Mouse (Mus musculus): ENCODE data around the gene 1810049J17Rik.
"Not testable (repeated sequence)": the region's sequence is repeated elsewhere in the genome, so short reads cannot be mapped to it uniquely, and the experiment has no call there.

The 1810049J17Rik gene

GRCm38 (mm10) chr15:12321788-12322621 is at the start of gene 1810049J17Rik:
Gene 1810049J17Rik (minus strand): TSS chr15:12321899.
- DNase-seq (ENCODE audit: low spot score), result peak; percentile 34

- peak; percentile 72 for DNase-seq (ENCODE audit: low spot score)
Observed at GRCm38 (mm10) chr15:12371183-12371582, 49.5 kb upstream of the 1810049J17Rik start.

- DNase-seq (ENCODE audit: low spot score), result no peak
Observed at GRCm38 (mm10) chr15:12370096-12370495, 48.4 kb upstream of the 1810049J17Rik start.

GRCm38 (mm10) chr15:12368850-12369249 is 47.2 kb upstream of the 1810049J17Rik start:
- no peak for DNase-seq (ENCODE audit: low spot score)

- DNase-seq (ENCODE audit: low spot score), result no peak
Observed at GRCm38 (mm10) chr15:12368357-12368756, 46.7 kb upstream of the 1810049J17Rik start.

- no peak for DNase-seq (ENCODE audit: low spot score)
Observed at GRCm38 (mm10) chr15:12367306-12368080, 45.8 kb upstream of the 1810049J17Rik start.

GRCm38 (mm10) chr15:12366580-12367305 is 45.0 kb upstream of the 1810049J17Rik start:
- not testable (repeated sequence) for DNase-seq (ENCODE audit: low spot score)

GRCm38 (mm10) chr15:12366072-12366469 is 44.4 kb upstream of the 1810049J17Rik start:
- DNase-seq (ENCODE audit: low spot score), result no peak

- no peak for DNase-seq (ENCODE audit: low spot score)
Observed at GRCm38 (mm10) chr15:12365416-12366071, 43.8 kb upstream of the 1810049J17Rik start.

- no peak for DNase-seq (ENCODE audit: low spot score)
Observed at GRCm38 (mm10) chr15:12364096-12364495, 42.4 kb upstream of the 1810049J17Rik start.

GRCm38 (mm10) chr15:12362701-12363040 is 41.0 kb upstream of the 1810049J17Rik start:
- no peak for DNase-seq (ENCODE audit: low spot score)

- DNase-seq (ENCODE audit: low spot score), result no peak
Observed at GRCm38 (mm10) chr15:12362001-12362700, 40.5 kb upstream of the 1810049J17Rik start.

GRCm38 (mm10) chr15:12360519-12361212 is 39.0 kb upstream of the 1810049J17Rik start:
- no peak for DNase-seq (ENCODE audit: low spot score)

- DNase-seq (ENCODE audit: low spot score), result no peak
Observed at GRCm38 (mm10) chr15:12358384-12358783, 36.7 kb upstream of the 1810049J17Rik start.

- DNase-seq (ENCODE audit: low spot score), result no peak
Observed at GRCm38 (mm10) chr15:12357459-12357858, 35.8 kb upstream of the 1810049J17Rik start.

- no peak for DNase-seq (ENCODE audit: low spot score)
Observed at GRCm38 (mm10) chr15:12355907-12356306, 34.2 kb upstream of the 1810049J17Rik start.

GRCm38 (mm10) chr15:12355261-12355660 is 33.6 kb upstream of the 1810049J17Rik start:
- no peak for DNase-seq (ENCODE audit: low spot score)

GRCm38 (mm10) chr15:12354281-12354810 is 32.6 kb upstream of the 1810049J17Rik start:
- DNase-seq (ENCODE audit: low spot score), result no peak

- DNase-seq (ENCODE audit: low spot score), result no peak
Observed at GRCm38 (mm10) chr15:12351470-12351869, 29.8 kb upstream of the 1810049J17Rik start.

- no peak for DNase-seq (ENCODE audit: low spot score)
Observed at GRCm38 (mm10) chr15:12349840-12350239, 28.1 kb upstream of the 1810049J17Rik start.
